Mouse (Mus musculus) duodenum, adult 2 months (tissue): ENCODE data around the gene Gm5294. TPM values are rescaled to one million over a fixed set of nuclear protein-coding genes. Genes with fewer than 3 reads are reported as not detected.

ENCODE experiments used
- polyA plus RNA-seq: library from polyadenylated mRNA; depleted of rRNA; stranded (reverse); fragments of >200 nt; gene quantifications from 2 replicates; pipeline ENCODE4 v1.2.3, GENCODE M21; 2012; ENCODE audit warnings: low replicate concordance; rRNA removed

The Gm5294 gene
- not detected in 2 replicates for polyA plus RNA-seq

DNA sequence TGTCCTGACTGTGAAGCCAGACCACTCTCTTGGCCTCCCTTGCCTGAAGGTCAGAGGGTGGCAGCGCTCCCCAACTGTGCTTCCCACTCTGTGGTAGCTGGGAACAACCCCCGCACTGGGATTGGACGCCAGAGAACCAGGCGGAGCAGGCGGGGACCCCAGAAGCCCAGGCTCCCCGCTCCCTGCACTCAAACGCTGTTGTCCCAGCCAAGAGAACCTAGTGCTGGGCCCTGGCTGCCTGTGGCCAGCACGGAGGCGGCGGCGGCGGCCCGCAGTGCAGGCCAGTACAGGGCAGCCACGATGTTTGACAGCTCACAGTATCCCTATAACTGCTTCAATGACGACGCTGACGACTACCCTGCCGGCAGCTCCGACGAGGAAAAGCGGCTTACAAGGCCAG, at the start of gene Gm5294:
Gene Gm5294, plus strand, starts transcription at position 301 of the 400 bp plus-strand sequence.

Other genes with a start within 250 kb of the Gm5294 start
- 0.66 and 1.1 TPM in 2 replicates for gene Zfp68, start 200.3 kb upstream of the Gm5294 start, polyA plus RNA-seq
- 0.23 and 0.37 TPM in 2 replicates for gene A430033K04Rik, start 197.2 kb upstream of the Gm5294 start, polyA plus RNA-seq
- 3.1 and 5.6 TPM in 2 replicates for gene Fam20c, start 65.6 kb upstream of the Gm5294 start, polyA plus RNA-seq
- 28.4 and 106 TPM in 2 replicates for gene Pdgfa, start 177.3 kb downstream of the Gm5294 start, polyA plus RNA-seq